Mouse (Mus musculus): ENCODE measurements around the gene Shroom2. TPM values are rescaled to one million over a fixed set of nuclear protein-coding genes. Genes with fewer than 3 reads are reported as not detected.

The Shroom2 gene
- polyA plus RNA-seq, 1 experiment from 2014 or later: 1.3 TPM

GRCm38 (mm10) chrX:152642627-152643026 is 126.6 kb downstream of the Shroom2 start:
- no peak overlapping the region for H3K4me2 ChIP-seq (ENCODE audit: low read depth, low read length)
- H3K36me3 ChIP-seq (ENCODE audit: control insufficient read depth, insufficient read depth): no peaks in the 10 kb centered on the region
- H3K9ac ChIP-seq (ENCODE audit: low read depth, low read length): no peak overlapping the region
- H3K9me3 ChIP-seq (replicated peaks; ENCODE audit: control insufficient read depth, low read length): no peaks in the 10 kb centered on the region
- ATAC-seq (ENCODE audit: low read depth): no peak
- H3K4me3 ChIP-seq (ENCODE audit: low read depth, low read length): no peak overlapping the region
- H3K27ac ChIP-seq (ENCODE audit: low read length): no peak overlapping the region
- WGBS (ENCODE audit: insufficient replicate concordance): 42% methylated on average over 2 of the region's 2 CpGs
- no peaks in the 10 kb centered on the region for H3K4me1 ChIP-seq (ENCODE audit: control insufficient read depth, low read depth, low read length)
- peaks cover 4% of the 10 kb centered on the region; the same call in 1 of the 2 replicates for H3K27me3 ChIP-seq (ENCODE audit: control insufficient read depth, insufficient read depth, low read depth, low read length)

GRCm38 (mm10) chrX:152635397-152635796 is 133.9 kb downstream of the Shroom2 start:
- H3K9me3 ChIP-seq (replicated peaks; ENCODE audit: control insufficient read depth, low read length): no peaks in the 10 kb centered on the region
- no peaks in the 10 kb centered on the region for H3K27me3 ChIP-seq (ENCODE audit: control insufficient read depth, insufficient read depth, low read depth, low read length)
- no peak overlapping the region for H3K9ac ChIP-seq (ENCODE audit: low read depth, low read length)
- H3K4me1 ChIP-seq (ENCODE audit: control insufficient read depth, low read depth, low read length): no peaks in the 10 kb centered on the region
- WGBS (ENCODE audit: insufficient replicate concordance): 68% methylated on average over 12 of the region's 12 CpGs
- H3K4me3 ChIP-seq (ENCODE audit: low read depth, low read length): no peak overlapping the region
- no peaks in the 10 kb centered on the region for H3K36me3 ChIP-seq (ENCODE audit: control insufficient read depth, insufficient read depth)
- no peak overlapping the region for H3K27ac ChIP-seq (ENCODE audit: low read length)
- no peak for ATAC-seq (ENCODE audit: low read depth)
- H3K4me2 ChIP-seq (ENCODE audit: low read depth, low read length): no peak overlapping the region

DNA sequence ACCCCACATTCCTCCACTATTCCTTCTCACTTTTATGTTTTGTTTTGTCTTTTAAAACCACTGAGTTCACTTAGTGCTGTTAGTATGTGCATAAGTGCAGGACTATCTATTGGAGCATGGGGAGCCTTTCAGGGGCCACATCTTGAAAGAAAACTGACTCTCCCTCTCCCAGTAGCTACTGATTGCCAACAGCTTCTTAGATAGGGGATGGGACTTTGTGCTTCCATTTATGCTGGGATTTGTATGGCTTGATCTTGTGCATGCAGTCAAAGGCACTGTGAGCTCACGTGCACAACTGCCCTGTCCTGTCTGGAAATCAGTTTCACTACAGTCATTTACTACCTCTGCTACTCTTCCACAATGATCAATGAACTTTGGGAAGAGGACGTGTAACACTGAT is 147.9 kb downstream of the Shroom2 start:
- Histone ChIP-seq H3K9ac (ENCODE audit: low read depth, low read length) (no peak overlapping the region), H3K9me3 (replicated peaks; ENCODE audit: control insufficient read depth, low read length) (no peaks in the 10 kb centered on the region), H3K4me1 (ENCODE audit: control insufficient read depth, low read depth, low read length) (no peaks in the 10 kb centered on the region), H3K27ac (ENCODE audit: low read length) (no peak overlapping the region), H3K4me2 (ENCODE audit: low read depth, low read length) (no peak overlapping the region), H3K27me3 (ENCODE audit: control insufficient read depth, insufficient read depth, low read depth, low read length) (no peaks in the 10 kb centered on the region), H3K36me3 (ENCODE audit: control insufficient read depth, insufficient read depth) (no peaks in the 10 kb centered on the region), H3K4me3 (ENCODE audit: low read depth, low read length) (no peak overlapping the region)
- 49% methylated on average over 2 of the region's 2 CpGs for WGBS (ENCODE audit: insufficient replicate concordance)
- no peak for ATAC-seq (ENCODE audit: low read depth)

GRCm38 (mm10) chrX:152620917-152621316 is 148.3 kb downstream of the Shroom2 start:
- no peaks in the 10 kb centered on the region for H3K4me1 ChIP-seq (ENCODE audit: control insufficient read depth, low read depth, low read length)
- no peak overlapping the region for H3K4me2 ChIP-seq (ENCODE audit: low read depth, low read length)
- H3K36me3 ChIP-seq (ENCODE audit: control insufficient read depth, insufficient read depth): no peaks in the 10 kb centered on the region
- H3K27me3 ChIP-seq (ENCODE audit: control insufficient read depth, insufficient read depth, low read depth, low read length): no peaks in the 10 kb centered on the region
- no peak overlapping the region for H3K27ac ChIP-seq (ENCODE audit: low read length)
- no peak for ATAC-seq (ENCODE audit: low read depth)
- H3K9me3 ChIP-seq (replicated peaks; ENCODE audit: control insufficient read depth, low read length): no peaks in the 10 kb centered on the region
- no peak overlapping the region for H3K9ac ChIP-seq (ENCODE audit: low read depth, low read length)
- no peak overlapping the region for H3K4me3 ChIP-seq (ENCODE audit: low read depth, low read length)

DNA sequence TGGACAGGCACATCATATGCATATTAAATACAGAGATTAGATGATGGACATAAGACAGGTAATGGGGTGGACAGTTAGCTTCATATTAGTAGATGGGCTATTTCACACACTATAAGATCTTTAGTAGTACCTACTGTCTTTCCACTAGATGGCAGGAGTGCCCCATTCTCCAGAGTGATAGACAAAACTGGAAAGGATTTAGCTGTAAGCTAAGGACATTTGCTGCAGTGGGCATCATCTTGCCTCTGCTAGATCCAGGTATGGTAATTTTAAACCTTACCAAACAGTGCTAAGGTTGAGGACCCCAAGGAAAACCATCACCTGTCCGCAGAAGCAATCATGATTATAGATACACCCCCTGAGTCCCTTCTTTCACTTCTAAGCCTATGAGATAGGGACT is 150.8 kb downstream of the Shroom2 start:
- Histone ChIP-seq H3K36me3 (ENCODE audit: control insufficient read depth, insufficient read depth) (no peaks in the 10 kb centered on the region), H3K27ac (ENCODE audit: low read length) (no peak overlapping the region), H3K9ac (ENCODE audit: low read depth, low read length) (no peak overlapping the region), H3K4me1 (ENCODE audit: control insufficient read depth, low read depth, low read length) (no peaks in the 10 kb centered on the region), H3K4me2 (ENCODE audit: low read depth, low read length) (no peak overlapping the region), H3K9me3 (replicated peaks; ENCODE audit: control insufficient read depth, low read length) (no peaks in the 10 kb centered on the region), H3K27me3 (ENCODE audit: control insufficient read depth, insufficient read depth, low read depth, low read length) (no peaks in the 10 kb centered on the region), H3K4me3 (ENCODE audit: low read depth, low read length) (no peak overlapping the region)
- WGBS (ENCODE audit: insufficient replicate concordance): 56% methylated on average over 1 of the region's 1 CpGs
- no peak for ATAC-seq (ENCODE audit: low read depth)

- 51% methylated on average over 2 of the region's 2 CpGs for WGBS (ENCODE audit: insufficient replicate concordance)
- H3K27me3 ChIP-seq (ENCODE audit: control insufficient read depth, insufficient read depth, low read depth, low read length): no peaks in the 10 kb centered on the region
- H3K4me2 ChIP-seq (ENCODE audit: low read depth, low read length): no peak within 1 kb of the TSS
- ATAC-seq (ENCODE audit: low read depth): no peak
- no peaks in the 10 kb centered on the region for H3K36me3 ChIP-seq (ENCODE audit: control insufficient read depth, insufficient read depth)
- H3K9me3 ChIP-seq (replicated peaks; ENCODE audit: control insufficient read depth, low read length): no peaks in the 10 kb centered on the region
- no peak within 1 kb of the TSS for H3K4me3 ChIP-seq (ENCODE audit: low read depth, low read length)
- no peak within 1 kb of the TSS for H3K9ac ChIP-seq (ENCODE audit: low read depth, low read length)
- H3K4me1 ChIP-seq (ENCODE audit: control insufficient read depth, low read depth, low read length): no peaks in the 10 kb centered on the region
- no peak within 1 kb of the TSS for H3K27ac ChIP-seq (ENCODE audit: low read length)
These were observed 206.2 kb downstream of the Shroom2 start, which contains the start of gene Cldn34a for GRCm38 (mm10) chrX:152563034-152563433. Cldn34a (plus strand) TSS chrX:152563334.

Other genes starting within 250 kb of the Shroom2 start
- gene Cldn34a, start 206.1 kb downstream of the Shroom2 start, polyA plus RNA-seq (2015; fragmentation: Nextera tagmentation; extraction: Ambion mirVana): not detected in 2 replicates
- gene Gpr143, start 12.5 kb upstream of the Shroom2 start, polyA plus RNA-seq (2015; fragmentation: Nextera tagmentation; extraction: Ambion mirVana): 0.05 and 0.12 TPM in 2 replicates
- gene Usp51, start 237.0 kb upstream of the Shroom2 start, polyA plus RNA-seq (2015; fragmentation: Nextera tagmentation; extraction: Ambion mirVana): 0.14 TPM in 2 replicates

Measured in liver, embryonic 16.5 days (tissue).